16 mouse cellular contexts compared by ENCODE assay signal in the genomic region with DNA sequence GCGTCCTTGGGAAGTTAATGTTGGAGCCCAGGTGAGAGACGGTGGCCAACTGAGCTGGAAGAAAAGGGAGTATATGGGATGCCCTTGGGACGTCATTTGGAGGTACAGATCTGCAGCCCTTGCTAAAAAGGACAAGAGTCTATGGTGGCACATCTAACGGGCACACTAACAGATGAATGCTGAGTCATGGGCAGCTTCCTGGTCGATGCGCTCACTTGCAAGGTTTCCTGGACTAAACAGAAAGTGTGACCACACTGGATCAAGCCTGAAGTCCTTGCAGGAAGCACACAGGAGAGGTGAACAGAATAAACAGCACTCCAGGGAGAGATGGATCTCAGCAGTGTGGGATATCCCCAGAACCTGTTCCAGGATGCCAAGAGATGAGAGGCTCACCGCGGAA.
"Had no signal": no experiment of that assay in that cellular context is flagged by ENCODE, and none has a peak within 500 bp of the region (broad histone marks: within the 10 kb centered on the region; RNA-seq: fewer than 3 reads in every experiment).

No protein-coding gene starts in this region.

- H3K27ac ChIP-seq: limb, embryonic 10.5 days; limb, embryonic 13.5 days; liver, embryonic 14.5 days; lung, embryonic 15.5 days had no signal

- H3K4me2 ChIP-seq: limb, embryonic 13.5 days; lung, embryonic 15.5 days; midbrain, embryonic 11.5 days had no signal

- H3K36me3 ChIP-seq: limb, embryonic 10.5 days; limb, embryonic 13.5 days; lung, embryonic 15.5 days had no signal

- ATAC-seq: liver, postnatal 0 days had no signal

- H3K9ac ChIP-seq: limb, embryonic 13.5 days; liver, embryonic 14.5 days; liver, postnatal 0 days; lung, embryonic 15.5 days had no signal

- DNase-seq: kidney, adult 18-20 months; kidney, adult 9 months; kidney, postnatal 14 days; kidney, postnatal 4 days; liver; liver, postnatal 0 days; lung, postnatal 10 days; lung, postnatal 36 days; midbrain, embryonic 14.5 days; thymus, adult 18-20 months; thymus, postnatal 4 days had no signal

- H3K4me3 ChIP-seq: limb, embryonic 10.5 days; limb, embryonic 13.5 days; lung, embryonic 15.5 days had no signal

- H3K9me3 ChIP-seq: limb, embryonic 10.5 days; limb, embryonic 13.5 days; lung, embryonic 15.5 days had no signal

- H3K27me3 ChIP-seq: limb, embryonic 13.5 days had no signal
